Mouse (Mus musculus) testis, adult 10 weeks (tissue): Measurements from ENCODE around the gene Supt4a. TPM values are rescaled to one million over a fixed set of nuclear protein-coding genes. Genes with fewer than 3 reads are reported as not detected.

Source experiments
- polyA plus RNA-seq: library from polyadenylated mRNA; stranded (reverse); fragments of 350-450 nt; fragmentation: Illumina TruSeq; extraction: RNeasy Lipid Tissue Mini Kit (QIAGEN cat#74804); gene quantifications from one replicate; pipeline ENCODE4 v1.2.3, GENCODE M21; 2014; ENCODE audit warnings: low read depth, low replicate concordance

Gene Supt4a
- polyA plus RNA-seq: 12.7 TPM

GRCm38 (mm10) chr11:87737175-87737740, at the start of gene Supt4a:
Gene Supt4a, plus strand, starts transcription at chr11:87737552.

GRCm38 (mm10) chr11:87760301-87761081, 23.1 kb downstream of the Supt4a start, which contains the start of gene Tspoap1:
Gene Tspoap1, plus strand, starts transcription at chr11:87760541.

Other genes starting within 250 kb of the Supt4a start
- gene Gm11492, start 170.9 kb upstream of the Supt4a start, polyA plus RNA-seq: 62.7 TPM
- 50.3 TPM for gene Sept4, start 168.6 kb upstream of the Supt4a start, polyA plus RNA-seq
- 19.1 TPM for gene Mtmr4, start 145.4 kb upstream of the Supt4a start, polyA plus RNA-seq
- 151 TPM for gene Hsf5, start 120.4 kb upstream of the Supt4a start, polyA plus RNA-seq
- gene Rnf43, start 74.8 kb upstream of the Supt4a start, polyA plus RNA-seq: 0.48 TPM
- gene Tspoap1, start 23.0 kb downstream of the Supt4a start, polyA plus RNA-seq: 1.7 TPM
- gene Mpo, start 56.0 kb downstream of the Supt4a start, polyA plus RNA-seq: 0.52 TPM
- not detected for gene Lpo, start 90.7 kb downstream of the Supt4a start, polyA plus RNA-seq
- gene Mks1, start 115.7 kb downstream of the Supt4a start, polyA plus RNA-seq: 4.4 TPM
- gene Epx, start 138.0 kb downstream of the Supt4a start, polyA plus RNA-seq: not detected
- gene Olfr462, start 154.7 kb downstream of the Supt4a start, polyA plus RNA-seq: not detected
- gene Olfr463, start 159.8 kb downstream of the Supt4a start, polyA plus RNA-seq: not detected
- not detected for gene Olfr464, start 183.4 kb downstream of the Supt4a start, polyA plus RNA-seq
- 97.5 TPM for gene Dynll2, start 250.0 kb downstream of the Supt4a start, polyA plus RNA-seq